Mouse (Mus musculus): ENCODE data around the gene Mul1.

GRCm38 (mm10) chr4:138466690-138467089, 32.2 kb downstream of the Mul1 start:
- TF ChIP-seq MAX (IDR thresholded peaks at IDR 0.05) (no peak), MYOG (IDR thresholded peaks at IDR 0.05; ENCODE audit: control insufficient read depth, extremely low read depth, insufficient read length) (no peak), FOSL1 (IDR thresholded peaks at IDR 0.05; ENCODE audit: insufficient read depth, low read length, poor library complexity, severe bottlenecking) (no peak), CEBPB (IDR thresholded peaks at IDR 0.05; ENCODE audit: low read depth) (no peak), CTCF (IDR thresholded peaks at IDR 0.05; ENCODE audit: control insufficient read depth, insufficient read depth, insufficient read length) (no peak)
